Comparison of ENCODE assay signal across 8 mouse cellular contexts in genomic region chr9:96536895-96537614, GRCm38 (mm10). TPM values are rescaled to one million over a fixed set of nuclear protein-coding genes. Genes with fewer than 3 reads are reported as not detected.
DNase-seq lines count a peak whose midpoint lies in the region; ATAC-seq lines count a peak whose summit lies in the region.

No protein-coding gene starts in this region.

- DNase-seq in embryo, embryonic 11.5 days (ENCODE audit: low read depth, low spot score) = peak; percentile 30
- peak; percentile 77 for DNase-seq in kidney, postnatal 10 days
- peak; percentile 41 for DNase-seq in ovary, postnatal 14 days (ENCODE audit: low spot score)

- ATAC-seq in erythroblast, adult 5-6 weeks (replicated peaks; ENCODE audit: low FRiP score, poor library complexity, severe bottlenecking) = no peak
- peak; percentile 67 for ATAC-seq in activated CD4-positive, CD25-positive, alpha-beta regulatory T cell, adult 4 months
- ATAC-seq in heart, embryonic 12.5 days (ENCODE audit: insufficient number of reproducible peaks, low FRiP score) = peak; percentile 86
- ATAC-seq in lung, embryonic 16.5 days (ENCODE audit: low read depth) = peak; percentile 92

- H3K9ac ChIP-seq in heart, embryonic 12.5 days = peak overlapping the region; percentile 74
- peak overlapping the region; percentile 85 for H3K9ac ChIP-seq in lung, embryonic 16.5 days (ENCODE audit: low read length)

- peaks cover 2% of the 10 kb centered on the region; the same call in 1 of the 2 replicates for H3K36me3 ChIP-seq in erythroblast, embryonic 14.5 days (ENCODE audit: control insufficient read depth)
- H3K36me3 ChIP-seq in heart, embryonic 12.5 days = peaks cover 9% of the 10 kb centered on the region
- peaks cover 5% of the 10 kb centered on the region for H3K36me3 ChIP-seq in lung, embryonic 16.5 days (ENCODE audit: control insufficient read depth, insufficient read depth, low read length)

- WGBS in heart, embryonic 12.5 days = 19% methylated on average over 37 of the region's 37 CpGs
- 21% methylated on average over 37 of the region's 37 CpGs for WGBS in lung, embryonic 16.5 days

- peaks cover 14% of the 10 kb centered on the region for H3K4me1 ChIP-seq in erythroblast, embryonic 14.5 days (ENCODE audit: control insufficient read depth)
- peaks cover 15% of the 10 kb centered on the region for H3K4me1 ChIP-seq in heart, embryonic 12.5 days (replicated peaks)
- peaks cover 18% of the 10 kb centered on the region for H3K4me1 ChIP-seq in lung, embryonic 16.5 days (replicated peaks; ENCODE audit: control insufficient read depth, insufficient read depth, low read length)

- H3K27ac ChIP-seq in heart, embryonic 12.5 days (ENCODE audit: poor library complexity, severe bottlenecking) = peak overlapping the region; percentile 8; the same call in 1 of the 2 replicates
- peak overlapping the region; percentile 48 for H3K27ac ChIP-seq in lung, embryonic 16.5 days (ENCODE audit: low read length)

- H3K4me3 ChIP-seq in erythroblast, embryonic 14.5 days (replicated peaks) = peak overlapping the region; percentile 60
- peak overlapping the region; percentile 51 for H3K4me3 ChIP-seq in heart, embryonic 12.5 days
- H3K4me3 ChIP-seq in lung, embryonic 16.5 days (ENCODE audit: low read length) = peak overlapping the region; percentile 62

- H3K9me3 ChIP-seq in erythroblast, embryonic 14.5 days (ENCODE audit: control insufficient read depth, low read length) = no peaks in the 10 kb centered on the region
- H3K9me3 ChIP-seq in heart, embryonic 12.5 days (replicated peaks) = no peaks in the 10 kb centered on the region
- H3K9me3 ChIP-seq in lung, embryonic 16.5 days (ENCODE audit: control insufficient read depth, low read length) = no peaks in the 10 kb centered on the region

- H3K27me3 ChIP-seq in erythroblast, embryonic 14.5 days (ENCODE audit: control insufficient read depth) = no peaks in the 10 kb centered on the region
- H3K27me3 ChIP-seq in heart, embryonic 12.5 days (replicated peaks) = no peaks in the 10 kb centered on the region
- H3K27me3 ChIP-seq in lung, embryonic 16.5 days (ENCODE audit: control insufficient read depth, insufficient read depth, low read depth, low read length) = no peaks in the 10 kb centered on the region

- peak overlapping the region; percentile 78 for H3K4me2 ChIP-seq in heart, embryonic 12.5 days
- H3K4me2 ChIP-seq in lung, embryonic 16.5 days (ENCODE audit: low read depth, low read length) = peak overlapping the region; percentile 82

RNA-seq across cellular contexts. Expression of gene Gm28729, which starts 12.0 kb away (rescaled TPM):
- polyA plus RNA-seq in erythroblast, embryonic 14.5 days (2012) = not detected in 2 replicates
- total RNA-seq in erythroblast, adult 5-6 weeks (2015; ENCODE audit: low replicate concordance) = not detected in 2 replicates
- not detected in 2 replicates for total RNA-seq in erythroblast, adult 5-6 weeks (2017; ENCODE audit: low replicate concordance)
- not detected for polyA plus RNA-seq in activated CD4-positive, CD25-positive, alpha-beta regulatory T cell, adult 4 months (2017; shearing (Covaris generic))
- polyA plus RNA-seq in heart, embryonic 12.5 days (2016; fragmentation: Nextera tagmentation; extraction: Ambion mirVana) = not detected in 2 replicates
- polyA plus RNA-seq in lung, embryonic 16.5 days (2015; fragmentation: Nextera tagmentation; extraction: Ambion mirVana) = 1.7 and 2.0 TPM in 2 replicates

RNA-seq across cellular contexts. Expression of gene Rnf7, which starts 58.6 kb away (rescaled TPM):
- polyA plus RNA-seq in erythroblast, embryonic 14.5 days (2012) = 2.0 and 3.2 TPM in 2 replicates
- 30.1 and 58.8 TPM in 2 replicates for total RNA-seq in erythroblast, adult 5-6 weeks (2015; ENCODE audit: low replicate concordance)
- total RNA-seq in erythroblast, adult 5-6 weeks (2017; ENCODE audit: low replicate concordance) = 10.6 and 18.3 TPM in 2 replicates
- polyA plus RNA-seq in activated CD4-positive, CD25-positive, alpha-beta regulatory T cell, adult 4 months (2017; shearing (Covaris generic)) = 100 to 1,000 TPM; 116 to 130 TPM
- 235 and 244 TPM in 2 replicates for polyA plus RNA-seq in heart, embryonic 12.5 days (2016; fragmentation: Nextera tagmentation; extraction: Ambion mirVana)
- 189 and 195 TPM in 2 replicates for polyA plus RNA-seq in lung, embryonic 16.5 days (2015; fragmentation: Nextera tagmentation; extraction: Ambion mirVana)

Comparison
In these comparisons a context has a peak if more than half of its experiments do, and no peak if none do; other contexts are left out.
1. RNA of gene Rnf7, which starts 58.6 kb away (polyA plus RNA-seq): 235 to 244 TPM in heart, embryonic 12.5 days, 189 to 195 TPM in lung, embryonic 16.5 days and 116 to 130 TPM in activated CD4-positive, CD25-positive, alpha-beta regulatory T cell, adult 4 months; 2.0 to 3.2 TPM in erythroblast, embryonic 14.5 days; every median in the first group is over 10 times any median in the second.
2. Peak in every context shown above with its lines, with median percentiles within 50 percentile points of each other: H3K4me3 ChIP-seq and DNase-seq.